Mouse (Mus musculus) E14TG2a.4 (cell line): ENCODE data around the gene Tmem216.

ENCODE experiments used
- CTCF ChIP-seq: conservative IDR thresholded peaks from 2 replicates; pipeline ENCODE4 v1.5.1; 2014; ENCODE audit warnings: low read length
- NANOG ChIP-seq: IDR thresholded peaks from 2 replicates; pipeline ENCODE4 v1.6.1; 2014; ENCODE audit warnings: borderline replicate concordance, low read length, mixed read lengths

DNA sequence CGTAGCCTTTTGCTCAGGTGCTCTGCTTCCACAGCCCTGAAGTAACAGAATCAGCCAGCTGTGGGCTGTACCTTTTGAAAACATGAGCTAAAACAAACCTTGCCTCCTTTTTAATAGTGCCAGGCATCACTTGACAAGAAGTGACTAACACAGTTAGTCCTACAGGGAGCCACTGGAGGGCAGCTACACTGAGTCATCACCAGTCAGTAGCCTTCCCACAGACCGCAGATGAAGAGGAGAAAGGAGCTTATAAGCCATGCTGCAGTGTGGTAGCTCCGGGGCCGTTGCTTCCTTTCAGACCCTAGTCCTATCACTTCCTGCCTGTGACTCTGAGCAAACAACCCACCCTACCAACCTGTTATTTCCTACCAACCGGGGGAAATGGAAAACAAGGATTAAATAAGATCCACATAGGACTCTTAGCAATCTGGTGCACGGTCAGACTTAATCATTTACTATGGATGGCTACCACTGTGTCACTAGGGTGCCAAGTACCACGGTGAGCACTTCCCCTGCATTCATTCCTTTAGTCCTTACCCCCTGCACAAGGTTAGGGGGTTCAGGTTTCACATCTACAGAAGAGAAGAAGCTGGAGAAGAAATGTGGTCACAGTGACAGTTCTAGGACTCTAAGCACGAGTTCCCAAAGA lies 58.4 kb downstream of the Tmem216 start:
- TF ChIP-seq CTCF: no peak
- TF ChIP-seq NANOG: no peak
